Mouse (Mus musculus) monocyte, adult 59 days (primary cell): ENCODE results near the gene Bscl2. TPM values are rescaled to one million over a fixed set of nuclear protein-coding genes. Genes with fewer than 3 reads are reported as not detected.

Experiments used
- total RNA-seq, 2 experiments: library from RNA; stranded (reverse); gene quantifications; one replicate each; pipeline ENCODE4 v1.2.4; 2023

The Bscl2 gene
- total RNA-seq = 100 to 1,000 TPM in 1 of 2 experiments, 10 to 100 TPM in 1; 97.1 to 109 TPM

GRCm38 (mm10) chr19:8837251-8837791 lies at the start of gene Bscl2:
Gene Bscl2, plus strand, starts transcription at chr19:8837467.

GRCm38 (mm10) chr19:8798264-8798946 lies 38.9 kb upstream of the Bscl2 start, which contains the start of gene Polr2g:
Gene Polr2g, minus strand, starts transcription at chr19:8798577.

GRCm38 (mm10) chr19:8802130-8802821 lies 35.0 kb upstream of the Bscl2 start, which contains the start of gene Zbtb3:
Gene Zbtb3, plus strand, starts transcription at chr19:8802555.

GRCm38 (mm10) chr19:8818801-8819595 lies 18.3 kb upstream of the Bscl2 start, which contains the start of gene Ttc9c:
Gene Ttc9c, minus strand, starts transcription at chr19:8819333.

GRCm38 (mm10) chr19:8819596-8820423 lies 17.5 kb upstream of the Bscl2 start, which contains the start of gene Hnrnpul2:
Gene Hnrnpul2, plus strand, starts transcription at chr19:8820010.

GRCm38 (mm10) chr19:8829660-8830059 lies 7.6 kb upstream of the Bscl2 start, which contains the start of gene AC129217.1:
Gene AC129217.1, plus strand, starts transcription at chr19:8829773.

GRCm38 (mm10) chr19:8839103-8839907 lies 2.0 kb downstream of the Bscl2 start, which contains the start of gene Gng3:
Gene Gng3, minus strand, starts transcription at chr19:8839194.

GRCm38 (mm10) chr19:8850402-8850901 lies 13.2 kb downstream of the Bscl2 start, which contains the start of gene Lrrn4cl:
Gene Lrrn4cl, plus strand, starts transcription at chr19:8850768.

GRCm38 (mm10) chr19:8871267-8872186 lies 34.3 kb downstream of the Bscl2 start, which contains the start of gene Ubxn1:
Gene Ubxn1, plus strand, starts transcription at chr19:8871496.

GRCm38 (mm10) chr19:8880311-8881033 lies 43.2 kb downstream of the Bscl2 start, which contains the start of gene Uqcc3:
Gene Uqcc3, minus strand, starts transcription at chr19:8880923.

GRCm38 (mm10) chr19:8883616-8884015 lies 46.3 kb downstream of the Bscl2 start, which contains the start of the genes Lbhd1 and Gm49403:
Gene Lbhd1, plus strand, starts transcription at chr19:8883732.
Gene Gm49403, plus strand, starts transcription at chr19:8883930.

GRCm38 (mm10) chr19:8888511-8889385 lies 51.5 kb downstream of the Bscl2 start, which contains the start of the genes 1810009A15Rik and Gm49416:
Gene 1810009A15Rik, plus strand, starts transcription at chr19:8888853.
Gene Gm49416, plus strand, starts transcription at chr19:8888926.

GRCm38 (mm10) chr19:8892829-8893766 lies 55.8 kb downstream of the Bscl2 start, which contains the start of gene Ints5:
Gene Ints5, plus strand, starts transcription at chr19:8893005.

GRCm38 (mm10) chr19:8897865-8898495 lies 60.7 kb downstream of the Bscl2 start, which contains the start of gene Ganab:
Gene Ganab, plus strand, starts transcription at chr19:8898071.

